Mouse (Mus musculus) hindbrain, embryonic 11.5 days (tissue): ENCODE measurements around the gene Scyl3. TPM values are rescaled to one million over a fixed set of nuclear protein-coding genes. Genes with fewer than 3 reads are reported as not detected.

Experiments
- ATAC-seq: fragments of 200-750 bp; cut with Nextera tagmentation; 2 replicates; pipeline ENCODE4 v1.8.0; 2017; ENCODE audit warnings: mild to moderate bottlenecking, moderate TSS enrichment, moderate library complexity; ENCODE audit not compliant: low FRiP score
- DNase-seq: peaks from one replicate; pipeline ENCODE4 v3.0.0-alpha.2; 2015; ENCODE audit warnings: low spot score
- H3K27ac ChIP-seq: fragments of 300-500 bp; sonication (generic); 2 replicates; pipeline ENCODE4 v1.5.1; 2014; ENCODE audit warnings: mild to moderate bottlenecking, low read depth, low read length
- H3K27me3 ChIP-seq: fragments of 300-500 bp; sonication (generic); 2 replicates; pipeline ENCODE4 v1.6.1; 2014; ENCODE audit warnings: mild to moderate bottlenecking, low read length, moderate library complexity, mixed read lengths; ENCODE audit not compliant: control insufficient read depth, insufficient read depth
- H3K36me3 ChIP-seq: fragments of 300-500 bp; sonication (generic); 2 replicates; pipeline ENCODE4 v1.6.1; 2014; ENCODE audit warnings: mild to moderate bottlenecking, low read length, moderate library complexity, mixed read lengths; ENCODE audit not compliant: control insufficient read depth, insufficient read depth
- H3K4me1 ChIP-seq: fragments of 300-500 bp; sonication (generic); replicated peaks from 2 replicates; pipeline ENCODE4 v1.6.1; 2014; ENCODE audit warnings: low read length, mixed read lengths; ENCODE audit not compliant: control insufficient read depth, insufficient read depth
- H3K4me2 ChIP-seq: fragments of 300-500 bp; sonication (generic); replicated peaks from 2 replicates; pipeline ENCODE4 v1.6.1; 2014; ENCODE audit warnings: mild to moderate bottlenecking, low read depth, low read length
- H3K4me3 ChIP-seq: fragments of 300-500 bp; sonication (generic); 2 replicates; pipeline ENCODE4 v1.5.1; 2014; ENCODE audit warnings: low read depth, low read length
- H3K9ac ChIP-seq: fragments of 300-500 bp; sonication (generic); 2 replicates; pipeline ENCODE4 v1.6.1; 2014; ENCODE audit warnings: low read depth, low read length
- H3K9me3 ChIP-seq: fragments of 300-500 bp; sonication (generic); 2 replicates; pipeline ENCODE4 v1.6.1; 2016; ENCODE audit warnings: low read length; ENCODE audit not compliant: control insufficient read depth
- WGBS: fragments of 180-500 bp; shearing (Covaris S2); extraction: QIAGEN DNeasy Blood & Tissue Kit; methylation state at CpG from one replicate; pipeline ENCODE4 v1.1.7; 2014; 5-methylcytosine and 5-hydroxymethylcytosine counted together
- polyA plus RNA-seq: library from polyadenylated mRNA; unstranded; fragments of >200 nt; fragmentation: Nextera tagmentation; extraction: Ambion mirVana; gene quantifications from 2 replicates; pipeline ENCODE4 v1.2.1, GENCODE M21; 2014

Gene Scyl3
- polyA plus RNA-seq, 1 experiment from 2014 or later = 21.8 TPM

- DNase-seq = no peak
- Histone ChIP-seq H3K9ac (peak overlapping the region; percentile 84), H3K27me3 (no peaks in the 10 kb centered on the region), H3K4me2 (peak overlapping the region; percentile 55), H3K4me1 (no peaks in the 10 kb centered on the region), H3K4me3 (peak overlapping the region; percentile 70), H3K27ac (no peak overlapping the region), H3K36me3 (no peaks in the 10 kb centered on the region), H3K9me3 (no peaks in the 10 kb centered on the region)
- ATAC-seq = no peak
- WGBS = 7% methylated on average over 12 of the region's 12 CpGs
Measured at GRCm38 (mm10) chr1:163930458-163930794, 1.5 kb downstream of the Scyl3 start.

- no peak for ATAC-seq
- WGBS = 82% methylated on average over 8 of the region's 8 CpGs
Measured at GRCm38 (mm10) chr1:163931801-163932200, 2.9 kb downstream of the Scyl3 start.

GRCm38 (mm10) chr1:163934591-163934990 lies 5.7 kb downstream of the Scyl3 start:
- no peak overlapping the region for H3K27ac ChIP-seq
- no peak overlapping the region for H3K9ac ChIP-seq
- no peaks in the 10 kb centered on the region for H3K4me1 ChIP-seq
- ATAC-seq = no peak
- no peaks in the 10 kb centered on the region for H3K27me3 ChIP-seq
- H3K4me3 ChIP-seq = no peak overlapping the region
- no peaks in the 10 kb centered on the region for H3K36me3 ChIP-seq
- 91% methylated on average over 2 of the region's 2 CpGs for WGBS
- no peaks in the 10 kb centered on the region for H3K9me3 ChIP-seq
- DNase-seq = no peak
- H3K4me2 ChIP-seq = no peak overlapping the region

More at GRCm38 (mm10) chr1:163931801-163932200, 2.9 kb downstream of the Scyl3 start:
- H3K36me3 ChIP-seq = no peaks in the 10 kb centered on the region
- H3K4me3 ChIP-seq = no peak overlapping the region
- H3K4me2 ChIP-seq = no peak overlapping the region
- no peaks in the 10 kb centered on the region for H3K9me3 ChIP-seq
- DNase-seq = no peak
- no peaks in the 10 kb centered on the region for H3K27me3 ChIP-seq
- H3K27ac ChIP-seq = no peak overlapping the region
- no peak overlapping the region for H3K9ac ChIP-seq
- H3K4me1 ChIP-seq = no peaks in the 10 kb centered on the region

GRCm38 (mm10) chr1:163942056-163942455 lies 13.2 kb downstream of the Scyl3 start:
- H3K36me3 ChIP-seq = peaks cover 2% of the 10 kb centered on the region; the same call in 1 of the 2 replicates
- no peaks in the 10 kb centered on the region for H3K9me3 ChIP-seq
- no peak overlapping the region for H3K9ac ChIP-seq
- no peak overlapping the region for H3K4me2 ChIP-seq
- no peaks in the 10 kb centered on the region for H3K27me3 ChIP-seq
- WGBS = 73% methylated on average over 6 of the region's 6 CpGs
- H3K4me1 ChIP-seq = no peaks in the 10 kb centered on the region
- no peak overlapping the region for H3K27ac ChIP-seq
- ATAC-seq (no peak), DNase-seq (no peak)
- H3K4me3 ChIP-seq = no peak overlapping the region

GRCm38 (mm10) chr1:163953396-163953795 lies 24.5 kb downstream of the Scyl3 start:
- Histone ChIP-seq H3K27me3 (no peaks in the 10 kb centered on the region), H3K9me3 (no peaks in the 10 kb centered on the region), H3K4me1 (no peaks in the 10 kb centered on the region), H3K27ac (no peak overlapping the region), H3K9ac (no peak overlapping the region), H3K4me3 (no peak overlapping the region), H3K4me2 (no peak overlapping the region), H3K36me3 (peaks cover 3% of the 10 kb centered on the region; the same call in 1 of the 2 replicates)
- no peak for ATAC-seq
- DNase-seq = no peak
- WGBS = 94% methylated on average over 2 of the region's 2 CpGs

GRCm38 (mm10) chr1:163958036-163958435 lies 29.1 kb downstream of the Scyl3 start:
- Histone ChIP-seq H3K9me3 (no peaks in the 10 kb centered on the region), H3K4me3 (no peak overlapping the region), H3K36me3 (no peaks in the 10 kb centered on the region; the same call in 1 of the 2 replicates), H3K4me2 (no peak overlapping the region), H3K27ac (no peak overlapping the region), H3K27me3 (no peaks in the 10 kb centered on the region), H3K4me1 (no peaks in the 10 kb centered on the region), H3K9ac (no peak overlapping the region)
- WGBS = 88% methylated on average over 3 of the region's 3 CpGs
- no peak for DNase-seq
- ATAC-seq = no peak

- no peaks in the 10 kb centered on the region for H3K4me1 ChIP-seq
- H3K4me2 ChIP-seq = no peak overlapping the region
- no peak overlapping the region for H3K4me3 ChIP-seq
- H3K36me3 ChIP-seq = no peaks in the 10 kb centered on the region
- no peak overlapping the region for H3K9ac ChIP-seq
- H3K27ac ChIP-seq = no peak overlapping the region
- WGBS = 92% methylated on average over 10 of the region's 10 CpGs
- no peak for DNase-seq
- no peaks in the 10 kb centered on the region for H3K9me3 ChIP-seq
- no peaks in the 10 kb centered on the region for H3K27me3 ChIP-seq
- ATAC-seq = no peak
Measured at GRCm38 (mm10) chr1:163964008-163964689, 35.2 kb downstream of the Scyl3 start.

GRCm38 (mm10) chr1:163974471-163974870 lies 45.6 kb downstream of the Scyl3 start:
- 97% methylated on average over 1 of the region's 1 CpGs for WGBS
- ATAC-seq (no peak), DNase-seq (no peak)
- H3K27ac ChIP-seq = no peak overlapping the region
- no peak overlapping the region for H3K4me2 ChIP-seq
- no peak overlapping the region for H3K9ac ChIP-seq
- no peak overlapping the region for H3K4me3 ChIP-seq
- H3K36me3 ChIP-seq = no peaks in the 10 kb centered on the region
- H3K4me1 ChIP-seq = no peaks in the 10 kb centered on the region
- H3K9me3 ChIP-seq = no peaks in the 10 kb centered on the region
- H3K27me3 ChIP-seq = no peaks in the 10 kb centered on the region

- H3K27me3 ChIP-seq = no peaks in the 10 kb centered on the region
- H3K9me3 ChIP-seq = no peaks in the 10 kb centered on the region
- H3K27ac ChIP-seq = no peak overlapping the region
- H3K36me3 ChIP-seq = no peaks in the 10 kb centered on the region
- DNase-seq (no peak), ATAC-seq (no peak)
- no peak overlapping the region for H3K4me2 ChIP-seq
- 97% methylated on average over 2 of the region's 2 CpGs for WGBS
- H3K4me3 ChIP-seq = no peak overlapping the region
- H3K9ac ChIP-seq = no peak overlapping the region
- H3K4me1 ChIP-seq = no peaks in the 10 kb centered on the region
Measured at GRCm38 (mm10) chr1:163975088-163975487, 46.2 kb downstream of the Scyl3 start.
